Mouse (Mus musculus) mouse embryonic stem cell (cell line): ENCODE measurements around the gene Gga3.

Source experiments
- in situ Hi-C, 2 experiments: fragments of 300-500 bp; cut with MboI; formaldehyde crosslinking; loops; 1 replicate in 1 of 2; 3 replicates in 1 of 2; pipeline ENCODE4 v1.14.3; 2019 to 2020; ENCODE audit warnings: low sequenced_read_pairs in 2 of 2, low pct_unique_long_range_greater_than_20kb in 1 of 2, mixed read lengths in 1 of 2; ENCODE audit not compliant: unreplicated experiment in 1 of 2

The Gga3 gene

DNA sequence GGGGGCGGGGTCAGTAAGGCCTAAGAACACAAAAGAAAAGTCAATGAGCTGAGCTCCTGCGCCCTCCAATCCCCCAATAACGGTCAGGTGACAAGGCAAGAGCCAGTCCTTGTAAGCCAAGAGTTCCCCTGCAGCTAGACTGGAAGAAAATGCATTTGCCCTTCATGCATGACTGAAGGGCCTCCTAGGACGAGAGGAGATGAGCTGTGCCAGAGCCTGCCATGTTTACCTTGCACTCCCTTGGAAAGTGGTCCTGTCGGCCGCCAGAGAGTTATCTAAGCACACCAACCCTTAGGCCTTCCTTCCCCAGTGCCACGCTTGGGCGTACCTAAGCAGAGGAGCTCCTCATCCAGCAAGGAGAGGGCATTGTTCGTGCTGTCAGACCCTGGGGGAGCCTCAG lies 15.9 kb downstream of the Gga3 start:
- in situ Hi-C loops, result no loop called here

DNA sequence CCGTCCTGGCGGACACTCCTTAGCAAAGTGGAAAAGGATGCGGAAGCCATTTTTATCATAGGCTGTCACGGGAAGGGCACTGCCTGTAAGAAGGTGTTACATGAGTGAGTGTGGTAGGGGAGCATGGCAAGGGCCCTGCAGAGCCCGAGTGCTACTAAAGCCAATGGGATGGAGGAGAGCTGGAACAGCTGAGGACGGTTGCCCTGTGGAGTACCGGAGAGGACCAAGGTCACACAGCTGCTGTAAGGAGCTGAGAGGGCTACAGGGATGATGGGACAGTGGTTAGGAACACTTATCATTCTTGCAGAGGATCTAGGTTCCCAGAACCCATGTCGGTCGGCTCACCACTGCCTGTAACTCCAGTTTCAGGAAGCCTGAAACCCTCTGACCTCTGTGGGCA lies 17.4 kb downstream of the Gga3 start:
- in situ Hi-C loops, result no loop called here

DNA sequence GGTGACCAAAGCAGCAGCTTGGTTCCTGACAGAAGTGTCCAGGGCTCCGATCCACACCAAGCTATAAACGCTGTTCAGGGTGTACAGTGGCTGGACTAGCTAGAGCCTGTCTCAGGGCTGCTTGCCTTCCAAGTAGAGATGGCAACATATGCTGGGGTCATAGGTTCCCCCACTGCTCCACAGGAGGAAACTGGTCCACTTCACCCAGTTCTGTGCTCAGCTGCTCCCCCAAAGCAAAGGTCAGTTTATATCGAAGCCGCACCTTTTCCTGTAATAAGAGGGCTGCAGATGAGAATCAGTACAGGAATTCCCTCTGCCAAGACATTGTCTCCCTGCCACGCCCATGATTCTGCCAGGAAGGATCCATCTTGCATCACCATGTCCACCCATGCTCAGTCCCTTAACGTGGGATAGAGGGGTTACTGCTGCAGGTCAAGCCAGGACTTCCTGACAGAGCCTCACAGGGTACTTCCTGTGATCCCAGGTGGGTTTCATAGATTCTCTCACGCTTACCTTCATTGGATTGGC lies 18.2 kb downstream of the Gga3 start:
- in situ Hi-C loops, result no loop called here

DNA sequence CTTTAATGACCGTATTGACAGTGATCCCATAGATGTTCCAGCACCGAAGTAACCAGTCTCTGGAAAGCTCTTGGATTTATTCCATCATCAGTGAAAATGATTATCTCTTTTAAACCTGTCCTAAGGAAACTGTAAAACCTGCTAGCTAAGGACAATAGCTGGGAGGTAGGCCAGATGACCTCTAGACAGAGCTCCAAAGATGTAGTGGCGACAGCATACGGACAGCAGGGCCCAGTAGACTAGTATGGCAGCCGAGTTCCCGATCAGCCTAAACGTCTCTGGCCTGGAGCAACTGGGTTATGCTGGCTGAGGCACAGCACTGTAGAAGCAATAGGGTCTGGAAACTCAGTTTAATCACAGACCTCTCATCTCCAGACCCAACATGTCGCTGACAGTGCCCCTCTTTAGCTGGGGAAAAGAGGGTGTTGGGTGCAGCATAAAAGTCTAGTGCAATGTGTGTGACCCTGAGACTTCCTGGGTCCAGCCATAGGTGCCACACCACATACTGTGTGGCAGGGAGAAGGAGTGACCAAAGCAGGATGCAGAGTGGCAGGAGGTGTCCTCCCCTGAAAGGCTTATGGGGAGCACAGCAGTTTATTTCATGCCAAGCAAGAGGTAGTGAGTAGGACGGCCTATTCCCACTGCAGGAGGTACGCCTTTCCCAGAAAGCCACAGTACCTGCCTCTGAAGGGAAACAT lies 19.3 kb downstream of the Gga3 start:
- in situ Hi-C loops, result no loop called here

DNA sequence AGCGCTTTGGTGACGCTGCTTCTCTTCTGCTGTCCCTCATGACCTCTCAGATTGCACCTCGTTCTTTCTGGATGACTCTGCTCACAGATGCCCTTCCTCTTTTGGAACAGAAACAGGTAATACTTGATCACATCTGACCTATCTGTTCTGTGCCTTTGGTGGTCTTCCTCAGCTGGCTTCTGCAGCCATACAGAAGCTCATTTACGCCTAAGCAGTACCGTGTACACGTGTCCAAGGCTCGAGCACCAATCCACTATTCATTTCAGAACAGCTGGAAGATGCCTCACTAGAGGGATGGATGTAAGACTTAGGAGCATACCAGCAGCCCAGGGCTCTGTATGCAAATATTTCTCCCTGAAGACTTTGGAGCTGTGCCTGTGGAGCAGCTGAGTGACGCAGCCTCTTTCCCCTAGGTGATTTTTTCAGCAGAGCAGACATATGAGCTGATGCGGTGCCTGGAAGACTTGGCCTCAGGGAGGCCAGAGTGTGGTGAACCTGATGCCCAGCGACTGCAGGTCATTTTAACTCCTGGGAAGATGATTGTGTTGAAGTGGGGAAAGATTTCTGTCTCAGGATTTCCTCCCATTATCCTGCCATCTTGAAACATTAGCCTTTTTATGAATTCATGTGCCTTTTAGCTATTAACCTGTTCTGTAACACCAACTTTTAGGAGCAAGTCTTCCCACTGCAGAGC lies 20.8 kb downstream of the Gga3 start:
- in situ Hi-C loops, result no loop called here

DNA sequence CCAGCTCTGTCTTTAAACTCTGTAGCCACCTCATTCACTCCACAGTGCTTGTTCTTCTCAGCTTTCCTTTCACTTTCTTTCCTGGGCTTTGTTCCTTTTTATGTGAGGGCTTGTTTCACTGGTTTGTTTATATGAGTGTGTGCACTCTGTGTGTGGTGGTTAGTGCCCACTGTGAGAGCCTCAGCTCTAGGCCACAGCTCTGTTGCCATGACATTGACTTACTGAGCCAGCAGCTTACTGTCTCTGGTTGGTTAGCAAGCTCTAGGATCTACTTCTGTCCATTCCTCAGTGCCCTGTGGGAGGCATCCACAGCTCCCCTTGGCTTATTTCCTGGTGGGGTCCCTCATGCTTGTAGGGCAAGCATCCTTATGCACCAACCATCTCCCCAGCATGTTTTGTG lies 24.8 kb downstream of the Gga3 start:
- in situ Hi-C loops, result no loop called here

DNA sequence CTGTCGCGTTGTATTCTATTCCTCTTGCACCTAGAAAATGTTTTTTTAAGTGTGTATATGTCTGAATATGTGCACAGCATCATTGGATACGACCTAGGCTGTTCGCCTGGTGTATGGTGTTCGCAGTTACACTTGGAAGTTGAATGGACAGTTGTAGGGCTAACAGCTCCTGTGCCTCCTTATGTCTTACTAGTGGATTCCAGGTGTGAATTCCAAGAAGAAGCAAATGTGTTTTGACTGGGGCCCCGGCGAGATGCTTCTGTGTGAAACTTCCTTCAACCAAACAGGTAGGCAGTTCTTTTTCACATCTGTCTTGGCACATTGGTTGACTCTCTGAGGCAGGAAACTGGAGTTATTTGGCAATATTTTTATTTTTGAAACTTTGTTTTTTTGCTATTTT lies 38.9 kb downstream of the Gga3 start:
- in situ Hi-C loops, result no loop called here

DNA sequence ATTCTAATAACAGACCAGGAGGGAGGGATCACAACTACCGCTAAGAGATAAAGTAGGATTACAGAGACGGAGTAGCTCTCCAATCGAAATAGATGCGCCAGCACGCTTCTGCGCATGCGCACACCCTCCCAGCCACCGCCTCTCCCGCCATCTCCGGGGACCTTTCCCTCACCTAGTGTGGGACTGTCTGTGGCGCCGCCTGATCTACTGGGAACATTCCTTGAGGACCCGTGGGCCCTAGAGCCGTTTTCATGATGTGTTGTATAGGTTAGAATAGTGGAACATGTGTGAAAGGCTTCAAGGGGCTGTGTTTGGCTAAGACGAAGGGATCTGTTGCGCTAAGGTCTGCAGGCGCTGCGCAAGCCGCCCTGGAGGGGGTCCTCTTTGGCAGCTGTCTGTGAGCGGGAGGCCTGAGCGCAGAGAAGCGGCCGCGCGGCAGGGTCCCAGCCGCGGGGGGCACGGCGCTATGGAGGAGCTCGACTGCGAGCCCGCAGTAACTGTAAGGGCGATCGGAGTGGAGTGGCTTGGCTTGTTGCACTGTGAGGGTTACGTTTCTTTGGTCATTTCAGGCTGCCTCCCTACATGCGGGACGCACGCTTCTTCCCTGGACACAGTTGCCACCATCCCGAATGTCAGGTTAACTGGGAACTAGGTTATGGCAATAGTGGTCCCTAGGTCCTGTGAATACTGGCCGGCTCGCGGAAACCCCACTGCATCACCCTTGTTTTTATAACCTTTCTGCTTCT lies 39.6 kb downstream of the Gga3 start, which contains the start of gene Nup85:
Nup85 (plus strand) TSS at position 371 of the 746 bp plus-strand sequence.
- in situ Hi-C loops, result no loop called here

DNA sequence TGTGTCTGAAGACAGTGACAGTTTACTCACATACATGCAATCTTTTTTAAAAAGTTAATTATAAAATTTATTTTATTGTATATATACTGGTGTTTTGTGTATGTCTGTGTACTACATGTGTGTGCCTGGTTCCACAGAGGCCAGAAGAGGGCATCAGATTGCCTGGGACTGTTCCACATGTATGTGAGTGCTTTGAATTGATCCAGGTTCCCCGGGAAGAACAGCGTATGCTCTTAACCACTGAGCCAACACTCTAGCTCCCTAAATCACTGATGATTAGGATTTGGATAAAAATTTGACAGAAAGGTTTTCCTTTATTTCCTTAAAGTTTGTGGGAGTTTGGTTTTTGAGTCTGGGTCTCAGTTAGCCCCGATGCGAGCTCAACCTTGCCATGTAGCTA lies 40.4 kb downstream of the Gga3 start:
- in situ Hi-C loops, result no loop called here

DNA sequence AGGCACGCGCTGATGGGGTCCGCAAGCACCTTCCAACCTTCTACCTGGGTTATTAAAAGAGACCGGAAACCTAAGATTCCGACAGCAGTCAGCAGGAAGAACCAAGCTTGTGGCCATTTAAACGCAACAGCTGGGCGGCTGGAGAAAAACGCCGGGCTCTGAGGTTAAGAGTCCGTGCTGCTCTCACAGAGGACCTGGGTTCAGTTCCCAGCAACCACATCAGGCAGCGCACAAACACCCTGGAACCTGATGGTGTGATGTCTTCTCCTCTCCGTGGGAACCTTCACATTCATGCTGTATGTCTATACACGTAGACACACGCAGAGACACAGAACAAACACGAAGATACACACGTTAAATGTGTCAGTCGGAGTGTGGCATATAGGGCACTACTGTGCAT lies 48.1 kb downstream of the Gga3 start:
- in situ Hi-C loops, result no loop called here

DNA sequence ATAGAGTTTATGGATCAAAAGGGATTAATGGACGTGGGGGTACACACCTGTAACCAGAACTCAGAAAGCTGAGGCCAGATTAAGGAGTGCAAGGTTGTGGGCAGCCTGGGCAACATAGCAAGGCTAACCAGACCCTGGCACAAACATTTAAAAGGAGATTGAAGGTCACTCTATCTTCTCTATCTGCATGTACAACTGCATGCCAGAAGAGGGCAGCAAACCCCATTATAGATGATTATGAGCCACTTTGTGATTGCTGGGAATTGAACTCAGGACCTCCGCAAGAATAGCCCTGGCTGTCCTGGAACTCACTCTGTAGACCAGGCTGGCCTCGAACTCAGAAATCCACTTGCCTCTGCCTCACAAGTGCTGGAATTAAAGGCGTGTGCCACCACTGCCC lies 51.1 kb downstream of the Gga3 start:
- in situ Hi-C loops, result no loop called here

DNA sequence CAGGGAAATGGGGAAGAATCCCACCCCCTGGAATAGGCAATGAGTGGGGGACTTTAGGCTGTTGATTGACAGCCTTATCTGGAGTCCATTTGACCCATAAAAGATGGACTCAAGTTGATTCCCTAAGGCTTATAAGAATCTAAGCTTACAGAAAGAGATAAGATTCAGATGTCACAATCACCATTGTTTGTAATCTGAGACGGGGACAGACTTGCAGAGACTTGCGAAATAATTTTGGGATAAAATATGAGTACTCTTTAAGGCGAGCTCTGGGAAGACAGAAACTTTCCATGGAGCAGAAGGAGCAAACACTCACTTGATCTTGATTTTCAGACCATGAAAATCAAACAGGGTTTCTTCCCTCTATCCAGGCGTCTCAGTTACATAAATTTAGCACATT lies 60.3 kb downstream of the Gga3 start:
- in situ Hi-C loops, result no loop called here

DNA sequence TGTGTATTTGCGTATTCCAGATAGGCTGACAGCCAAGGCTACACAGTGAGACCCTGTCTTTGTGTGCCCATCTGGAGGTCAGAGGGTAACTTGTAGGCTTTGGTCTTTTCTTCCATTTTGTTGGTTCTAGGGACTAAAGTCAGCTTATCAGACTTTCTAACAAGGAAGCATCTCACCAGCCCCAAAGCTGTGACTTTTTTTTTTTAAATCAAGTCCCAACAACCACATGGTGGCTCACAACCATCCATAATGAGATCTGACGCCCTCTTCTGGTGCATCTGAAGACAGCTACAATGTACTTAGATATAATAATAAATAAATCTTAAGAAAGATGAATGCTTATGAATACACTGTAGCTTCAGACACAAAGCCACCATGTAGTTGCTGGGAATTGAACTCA lies 65.8 kb downstream of the Gga3 start:
- in situ Hi-C loops, result no loop called here

DNA sequence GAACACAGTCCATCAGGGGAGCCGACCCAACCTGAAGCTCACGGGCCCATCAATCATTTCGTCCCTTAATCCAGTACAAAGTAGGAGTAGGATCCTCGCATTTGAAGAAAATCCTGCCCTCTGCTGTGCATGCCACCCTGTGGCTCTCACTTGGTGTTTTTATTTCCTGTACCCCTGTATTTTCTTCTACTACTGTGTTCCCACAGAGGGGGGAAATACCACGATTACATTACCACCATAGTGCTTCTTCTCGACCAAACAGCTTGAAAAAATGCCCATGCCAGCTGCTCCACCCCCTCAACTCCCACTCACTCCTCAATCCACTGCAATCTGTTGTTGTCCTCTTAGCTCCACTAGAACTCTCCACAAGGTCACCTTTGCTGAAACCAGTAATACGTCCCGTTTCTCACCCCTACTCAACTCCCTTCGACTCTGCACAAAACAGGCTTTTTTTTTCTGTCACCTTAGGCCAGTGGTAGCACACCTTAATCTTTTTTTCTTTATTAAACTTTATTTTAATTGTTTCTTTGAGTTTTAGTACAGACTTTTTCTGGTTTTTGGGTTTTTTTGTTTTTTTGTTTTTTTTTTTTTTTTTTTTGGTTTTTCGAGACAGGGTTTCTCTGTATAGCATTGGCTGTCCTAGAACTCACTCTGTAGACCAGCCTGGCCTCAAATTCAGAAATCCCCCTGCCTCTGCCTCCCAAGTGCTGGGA lies 66.8 kb downstream of the Gga3 start:
- in situ Hi-C loops, result no loop called here

DNA sequence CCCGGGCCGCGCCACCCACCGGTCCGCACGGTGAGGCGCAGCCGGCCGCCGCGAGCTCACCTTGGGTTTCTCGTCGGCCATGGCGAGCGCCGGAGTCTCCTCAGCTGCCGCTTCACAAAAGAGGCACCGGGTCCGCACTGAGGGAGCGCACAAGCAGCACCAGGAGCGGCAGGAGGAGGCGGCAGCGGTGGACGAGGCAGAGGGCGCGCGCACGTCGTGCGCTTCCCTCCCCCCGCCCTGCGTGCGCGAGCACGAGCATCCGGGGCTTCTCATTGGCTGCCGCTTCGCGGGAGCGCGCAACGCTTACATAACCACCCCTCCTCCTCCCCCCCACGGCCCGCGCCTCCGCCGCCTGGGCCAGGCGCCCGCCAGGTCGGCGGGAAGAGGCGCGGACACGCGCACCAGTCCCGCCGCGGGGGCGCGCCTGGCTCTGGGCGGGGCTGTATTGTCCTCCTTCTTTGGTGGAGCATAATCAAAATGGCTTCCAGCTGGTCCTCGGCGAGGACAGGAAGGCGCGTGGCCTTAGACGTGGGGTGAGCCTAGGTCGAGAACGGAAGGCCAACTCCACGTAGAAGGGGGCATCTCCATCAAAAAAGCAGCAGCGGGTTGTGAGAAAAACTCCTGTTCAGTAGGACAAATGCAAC lies 67.7 kb downstream of the Gga3 start, which contains the start of gene Sumo2:
Sumo2 (minus strand) TSS at position 239 of the 644 bp plus-strand sequence.
- in situ Hi-C loops, result no loop called here

DNA sequence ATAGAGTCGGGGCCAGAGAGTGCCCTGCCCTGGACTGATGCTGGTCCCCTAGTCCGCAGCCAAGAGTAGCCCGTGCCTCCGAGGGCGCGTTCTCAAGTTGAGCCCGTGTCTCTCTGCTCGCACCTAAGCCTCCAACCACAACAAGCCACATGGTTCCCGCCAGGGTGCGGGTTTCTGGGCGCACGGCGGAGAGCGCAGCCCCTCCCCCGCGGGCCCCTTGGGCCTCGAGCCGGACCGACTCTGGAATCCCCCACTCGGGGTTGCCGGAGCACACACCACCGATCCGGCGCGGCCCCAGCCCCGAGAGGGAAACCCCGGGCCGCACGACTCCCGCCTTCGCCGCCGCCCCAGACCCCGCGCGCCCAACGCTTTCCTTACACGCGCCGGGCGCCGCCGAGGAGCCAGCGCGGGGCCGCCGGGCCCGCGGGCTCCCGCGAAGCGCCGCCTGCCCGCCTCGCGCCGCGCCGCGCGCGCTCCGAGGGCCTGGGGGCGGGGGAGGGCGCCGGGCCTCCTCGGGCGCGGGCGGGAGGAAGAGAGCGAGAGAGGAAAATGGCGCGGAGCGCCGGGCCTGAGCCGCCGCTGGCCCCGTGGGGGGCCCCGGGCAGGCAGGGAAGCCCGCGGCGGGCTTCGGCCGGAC lies 68.3 kb downstream of the Gga3 start:
- in situ Hi-C loops, result no loop called here

DNA sequence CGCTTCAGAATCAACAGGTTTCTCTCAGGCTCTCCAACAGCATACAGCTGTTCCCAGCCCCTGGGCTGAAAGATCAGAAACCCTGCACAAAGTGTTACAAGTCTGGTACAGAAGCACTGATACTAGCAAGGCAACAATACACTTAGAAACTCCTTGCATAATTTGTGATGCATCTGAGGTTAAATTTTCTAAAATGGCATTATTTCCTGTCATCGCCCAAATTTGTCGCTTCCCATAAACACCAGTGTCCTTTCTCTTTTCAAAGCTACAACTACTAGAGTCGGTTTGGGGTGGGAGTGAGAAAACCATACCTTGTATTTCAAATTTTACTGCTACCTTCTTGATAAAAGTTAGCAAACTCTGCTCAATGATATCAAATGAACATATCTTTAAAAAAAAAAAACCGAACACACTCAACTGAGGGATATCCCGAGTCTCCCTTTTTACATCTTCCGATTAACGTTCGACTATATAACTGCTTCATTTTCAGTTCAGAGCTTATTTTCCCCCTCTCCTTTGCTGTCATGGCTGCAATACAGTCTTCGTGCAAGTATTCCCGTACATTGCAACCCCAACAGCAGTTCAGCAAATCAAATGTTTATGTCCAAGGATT lies 69.0 kb downstream of the Gga3 start:
- in situ Hi-C loops, result no loop called here
